16 mouse cellular contexts compared by ENCODE assay signal in genomic region chr11:35366611-35367010, GRCm38 (mm10).
A peak's percentile ranks its signal among the peaks of the same experiment; 100 is the strongest.
DNase-seq lines count a peak whose midpoint lies in the region; ATAC-seq lines count a peak whose summit lies in the region.
"Had no signal": no experiment of that assay in that cellular context is flagged by ENCODE, and none has a peak within 500 bp of the region (broad histone marks: within the 10 kb centered on the region; RNA-seq: fewer than 3 reads in every experiment).

No protein-coding gene starts in this region.

- no peak overlapping the region for H3K4me3 ChIP-seq in heart, embryonic 10.5 days
- H3K4me3 ChIP-seq in forebrain, embryonic 16.5 days (replicated peaks; ENCODE audit: low read length), result no peak overlapping the region
- H3K4me3 ChIP-seq: embryonic facial prominence, embryonic 15.5 days; midbrain, embryonic 12.5 days had no signal

- no peak for ATAC-seq in forebrain, embryonic 16.5 days
- ATAC-seq: forebrain, embryonic 14.5 days; hindbrain, postnatal 0 days; intestine, embryonic 16.5 days; liver, postnatal 0 days had no signal

- H3K27ac ChIP-seq in heart, embryonic 10.5 days, result peak overlapping the region; percentile 29; the same call in 1 of the 2 replicates
- H3K27ac ChIP-seq in forebrain, embryonic 16.5 days (ENCODE audit: low read length), result no peak overlapping the region
- H3K27ac ChIP-seq: embryonic facial prominence, embryonic 15.5 days; hindbrain, postnatal 0 days; midbrain, embryonic 12.5 days had no signal

- H3K4me1 ChIP-seq in heart, embryonic 10.5 days, result peaks cover 54% of the 10 kb centered on the region
- H3K4me1 ChIP-seq in forebrain, embryonic 16.5 days (replicated peaks; ENCODE audit: control insufficient read depth, insufficient read depth, low read length), result peaks cover 7% of the 10 kb centered on the region

- no peaks in the 10 kb centered on the region for H3K27me3 ChIP-seq in heart, embryonic 10.5 days (ENCODE audit: insufficient read depth, poor library complexity, severe bottlenecking)
- peaks cover 4% of the 10 kb centered on the region for H3K27me3 ChIP-seq in forebrain, embryonic 16.5 days (replicated peaks; ENCODE audit: control insufficient read depth, insufficient read depth, low read length)
- H3K27me3 ChIP-seq: embryonic facial prominence, embryonic 15.5 days had no signal

- DNase-seq in adrenal gland, adult 2 months, result peak; percentile 47
- DNase-seq in adrenal gland, postnatal 4 days (ENCODE audit: low spot score in 2 of 2), result no peak
- DNase-seq in heart, embryonic 10.5 days (ENCODE audit: low spot score), result no peak
- no peak for DNase-seq in heart, postnatal 10 days
- DNase-seq in adrenal gland, postnatal 14 days, result peak; percentile 62
- peak; percentile 43 for DNase-seq in lung, postnatal 25 days (ENCODE audit: low spot score)
- DNase-seq in spleen, postnatal 14 days (ENCODE audit: low spot score in 2 of 2), result no peak
- DNase-seq: cerebellum, adult 9-11 months; right cerebral cortex, adult 18-20 months had no signal

- H3K9me3 ChIP-seq in heart, embryonic 10.5 days, result no peaks in the 10 kb centered on the region
- no peaks in the 10 kb centered on the region for H3K9me3 ChIP-seq in forebrain, embryonic 16.5 days (ENCODE audit: control insufficient read depth, low read length)
- H3K9me3 ChIP-seq: embryonic facial prominence, embryonic 15.5 days; midbrain, embryonic 12.5 days had no signal

- H3K4me2 ChIP-seq in forebrain, embryonic 16.5 days (ENCODE audit: low read length), result no peak overlapping the region
- H3K4me2 ChIP-seq: embryonic facial prominence, embryonic 15.5 days; midbrain, embryonic 12.5 days had no signal

- intact Hi-C loops in heart, postnatal 10 days (cut with DNase I), result no loop called here

- WGBS in heart, embryonic 10.5 days, result 57% methylated on average over 4 of the region's 4 CpGs
- WGBS in forebrain, embryonic 16.5 days, result 79% methylated on average over 4 of the region's 4 CpGs

- H3K36me3 ChIP-seq in heart, embryonic 10.5 days, result no peaks in the 10 kb centered on the region
- no peaks in the 10 kb centered on the region for H3K36me3 ChIP-seq in forebrain, embryonic 16.5 days (ENCODE audit: control insufficient read depth, insufficient read depth)
- H3K36me3 ChIP-seq: embryonic facial prominence, embryonic 15.5 days; midbrain, embryonic 12.5 days had no signal

- no peak overlapping the region for H3K9ac ChIP-seq in forebrain, embryonic 16.5 days (replicated peaks; ENCODE audit: low read depth, low read length)
- H3K9ac ChIP-seq: embryonic facial prominence, embryonic 15.5 days; liver, postnatal 0 days; midbrain, embryonic 12.5 days had no signal

Comparison
In these comparisons a context has a peak if more than half of its experiments do, and no peak if none do; other contexts are left out.
1. DNase-seq: peak in adrenal gland, adult 2 months (single experiment), adrenal gland, postnatal 14 days (single experiment) and lung, postnatal 25 days (single experiment); none in adrenal gland, postnatal 4 days (0 of 2), heart, embryonic 10.5 days (single experiment), heart, postnatal 10 days (0 of 2) and spleen, postnatal 14 days (0 of 2).